Mouse (Mus musculus) forebrain, embryonic 15.5 days (tissue): ENCODE measurements around the gene Rbm8a2. TPM values are rescaled to one million over a fixed set of nuclear protein-coding genes. Genes with fewer than 3 reads are reported as not detected.

Experiments
- polyA plus RNA-seq: library from polyadenylated mRNA; unstranded; fragments of >200 nt; fragmentation: Nextera tagmentation; extraction: Ambion mirVana; gene quantifications from 2 replicates; pipeline ENCODE4 v1.2.1, GENCODE M21; 2015

Gene Rbm8a2
- polyA plus RNA-seq, 1 experiment from 2014 or later = 0.46 TPM

Other genes starting within 250 kb of the Rbm8a2 start
- 22.7 and 29.9 TPM in 2 replicates for gene Exo1, start 98.5 kb downstream of the Rbm8a2 start, polyA plus RNA-seq
- gene Gm38100, start 58.8 kb downstream of the Rbm8a2 start, polyA plus RNA-seq = not detected in 2 replicates